Mouse (Mus musculus) lung, postnatal 0 days (tissue): ENCODE data around the gene Fscn3.

Experiments used
- CTCF ChIP-seq: IDR thresholded peaks from 2 replicates; pipeline ENCODE4 v1.5.1; 2016; ENCODE audit warnings: antibody characterized with exemption, mild to moderate bottlenecking
- EP300 ChIP-seq: IDR thresholded peaks from 2 replicates; pipeline ENCODE4 v1.6.1; 2016; ENCODE audit warnings: antibody characterized with exemption, mild to moderate bottlenecking, control low read depth

DNA sequence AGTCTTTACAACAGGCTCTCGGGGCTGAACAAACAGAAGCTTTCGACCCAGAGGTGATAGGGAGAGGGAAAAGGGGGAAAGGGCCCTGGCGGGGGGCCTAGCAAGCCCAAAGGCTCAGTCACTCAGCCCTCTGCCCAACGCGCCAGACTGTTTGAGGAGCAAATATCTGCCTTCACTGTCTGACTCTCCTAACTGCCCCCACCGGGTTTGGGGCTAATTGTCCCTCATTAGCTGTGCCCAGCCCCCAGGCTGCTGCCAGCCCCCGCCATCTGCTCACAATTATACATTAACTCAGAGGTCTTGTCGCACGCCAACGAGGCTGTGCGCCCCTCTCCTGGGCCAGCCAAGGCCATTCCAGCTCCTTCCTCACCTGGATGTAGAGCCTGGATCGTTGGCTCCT, 23.4 kb downstream of the Fscn3 start:
- TF ChIP-seq CTCF (no peak), EP300 (no peak)
